Mouse (Mus musculus): Measurements from ENCODE around the gene Pex1. TPM values are rescaled to one million over a fixed set of nuclear protein-coding genes. Genes with fewer than 3 reads are reported as not detected.

Gene Pex1
- polyA plus RNA-seq (2014; fragmentation: Nextera tagmentation; extraction: Ambion mirVana) = 9.9 and 12.0 TPM in 2 replicates

- Histone ChIP-seq H3K9me3 (ENCODE audit: control insufficient read depth, low read length) (no peaks in the 10 kb centered on the region), H3K9ac (ENCODE audit: low read length) (peak within 1 kb of the TSS; percentile 84), H3K36me3 (ENCODE audit: control insufficient read depth, insufficient read depth, low read length) (peaks cover 7% of the 10 kb centered on the region), H3K4me2 (ENCODE audit: low read length) (peak within 1 kb of the TSS; percentile 98), H3K4me3 (ENCODE audit: control insufficient read depth in 1 of 2, insufficient read depth in 1 of 2, low read depth in 1 of 2, low read length in 2 of 2) (peak within 1 kb of the TSS; percentile 91 to 98), H3K4me1 (ENCODE audit: control insufficient read depth in 2 of 2, insufficient read depth in 2 of 2, low read length in 2 of 2) (peaks cover 3 to 18% of the 10 kb centered on the region in 2 experiments; a peak in 3 of 4 replicates), H3K27me3 (ENCODE audit: control insufficient read depth, insufficient read depth, low read length) (no peaks in the 10 kb centered on the region), H3K27ac (replicated peaks in 1 of 2; ENCODE audit: control insufficient read depth in 1 of 2, insufficient read depth in 1 of 2, low read depth in 2 of 2, low read length in 2 of 2) (peak within 1 kb of the TSS; percentile 73 to 78)
- ATAC-seq (ENCODE audit: insufficient number of reproducible peaks, insufficient read depth, low FRiP score, low read depth) = peak; percentile 98
- under 1% methylated on average over 50 of the region's 50 CpGs for WGBS
Measured at GRCm38 (mm10) chr5:3595693-3596398, at the start of gene Pex1. Gene Pex1, plus strand, starts transcription at chr5:3596066.

- 81% methylated on average over 1 of the region's 1 CpGs for WGBS
- H3K9me3 ChIP-seq (ENCODE audit: control insufficient read depth, low read length) = no peaks in the 10 kb centered on the region
- H3K4me1 ChIP-seq (ENCODE audit: control insufficient read depth in 2 of 2, insufficient read depth in 2 of 2, low read length in 2 of 2) = peaks cover 2 to 14% of the 10 kb centered on the region in 2 experiments; a peak in 3 of 4 replicates
- no peak for ATAC-seq (ENCODE audit: insufficient number of reproducible peaks, insufficient read depth, low FRiP score, low read depth)
- peaks cover 14% of the 10 kb centered on the region; the same call in 1 of the 2 replicates for H3K36me3 ChIP-seq (ENCODE audit: control insufficient read depth, insufficient read depth, low read length)
- no peak overlapping the region for H3K4me2 ChIP-seq (ENCODE audit: low read length)
- H3K4me3 ChIP-seq (ENCODE audit: control insufficient read depth in 1 of 2, insufficient read depth in 1 of 2, low read depth in 1 of 2, low read length in 2 of 2) = no peak overlapping the region
- H3K27me3 ChIP-seq (ENCODE audit: control insufficient read depth, insufficient read depth, low read length) = no peaks in the 10 kb centered on the region
- no peak overlapping the region for H3K9ac ChIP-seq (ENCODE audit: low read length)
- no peak overlapping the region for H3K27ac ChIP-seq (replicated peaks in 1 of 2; ENCODE audit: control insufficient read depth in 1 of 2, insufficient read depth in 1 of 2, low read depth in 2 of 2, low read length in 2 of 2)
Measured at GRCm38 (mm10) chr5:3546226-3546625, 49.6 kb upstream of the Pex1 start.

- H3K9me3 ChIP-seq (ENCODE audit: control insufficient read depth, low read length) = no peaks in the 10 kb centered on the region
- H3K27me3 ChIP-seq (ENCODE audit: control insufficient read depth, insufficient read depth, low read length) = no peaks in the 10 kb centered on the region
- peaks cover 30% of the 10 kb centered on the region for H3K36me3 ChIP-seq (ENCODE audit: control insufficient read depth, insufficient read depth, low read length)
- H3K9ac ChIP-seq (ENCODE audit: low read length) = no peak overlapping the region
- no peak overlapping the region for H3K4me2 ChIP-seq (ENCODE audit: low read length)
- no peak overlapping the region for H3K27ac ChIP-seq (replicated peaks in 1 of 2; ENCODE audit: control insufficient read depth in 1 of 2, insufficient read depth in 1 of 2, low read depth in 2 of 2, low read length in 2 of 2)
- 89% methylated on average over 1 of the region's 1 CpGs for WGBS
- no peak overlapping the region for H3K4me3 ChIP-seq (ENCODE audit: control insufficient read depth in 1 of 2, insufficient read depth in 1 of 2, low read depth in 1 of 2, low read length in 2 of 2)
- no peak for ATAC-seq (ENCODE audit: insufficient number of reproducible peaks, insufficient read depth, low FRiP score, low read depth)
- H3K4me1 ChIP-seq (ENCODE audit: control insufficient read depth in 2 of 2, insufficient read depth in 2 of 2, low read length in 2 of 2) = no peaks in the 10 kb centered on the region
Measured at GRCm38 (mm10) chr5:3551481-3551880, 44.4 kb upstream of the Pex1 start.

- no peak overlapping the region for H3K9ac ChIP-seq (ENCODE audit: low read length)
- no peak overlapping the region for H3K27ac ChIP-seq (replicated peaks in 1 of 2; ENCODE audit: control insufficient read depth in 1 of 2, insufficient read depth in 1 of 2, low read depth in 2 of 2, low read length in 2 of 2)
- H3K27me3 ChIP-seq (ENCODE audit: control insufficient read depth, insufficient read depth, low read length) = no peaks in the 10 kb centered on the region
- no peaks in the 10 kb centered on the region for H3K4me1 ChIP-seq (ENCODE audit: control insufficient read depth in 2 of 2, insufficient read depth in 2 of 2, low read length in 2 of 2)
- 90% methylated on average over 2 of the region's 2 CpGs for WGBS
- H3K36me3 ChIP-seq (ENCODE audit: control insufficient read depth, insufficient read depth, low read length) = peaks cover 46% of the 10 kb centered on the region
- no peak overlapping the region for H3K4me3 ChIP-seq (ENCODE audit: control insufficient read depth in 1 of 2, insufficient read depth in 1 of 2, low read depth in 1 of 2, low read length in 2 of 2)
- no peaks in the 10 kb centered on the region for H3K9me3 ChIP-seq (ENCODE audit: control insufficient read depth, low read length)
- no peak for ATAC-seq (ENCODE audit: insufficient number of reproducible peaks, insufficient read depth, low FRiP score, low read depth)
- no peak overlapping the region for H3K4me2 ChIP-seq (ENCODE audit: low read length)
Measured at GRCm38 (mm10) chr5:3554198-3554597, 41.7 kb upstream of the Pex1 start.

GRCm38 (mm10) chr5:3571266-3571665, 24.6 kb upstream of the Pex1 start, which contains the start of gene 1700109H08Rik:
Gene 1700109H08Rik, plus strand, starts transcription at chr5:3571566.
- H3K27me3 ChIP-seq (ENCODE audit: control insufficient read depth, insufficient read depth, low read length) = no peaks in the 10 kb centered on the region
- H3K9ac ChIP-seq (ENCODE audit: low read length) = no peak within 1 kb of the TSS
- no peak for ATAC-seq (ENCODE audit: insufficient number of reproducible peaks, insufficient read depth, low FRiP score, low read depth)
- 0 out of 2 replicates have a peak, but pooled peaks cover 6% of the 10 kb centered on the region for H3K9me3 ChIP-seq (ENCODE audit: control insufficient read depth, low read length)
- H3K4me2 ChIP-seq (ENCODE audit: low read length) = no peak within 1 kb of the TSS
- no peak within 1 kb of the TSS for H3K27ac ChIP-seq (replicated peaks in 1 of 2; ENCODE audit: control insufficient read depth in 1 of 2, insufficient read depth in 1 of 2, low read depth in 2 of 2, low read length in 2 of 2)
- peaks cover 99% of the 10 kb centered on the region for H3K36me3 ChIP-seq (ENCODE audit: control insufficient read depth, insufficient read depth, low read length)
- 97% methylated on average over 4 of the region's 4 CpGs for WGBS
- no peak within 1 kb of the TSS for H3K4me3 ChIP-seq (ENCODE audit: control insufficient read depth in 1 of 2, insufficient read depth in 1 of 2, low read depth in 1 of 2, low read length in 2 of 2)
- H3K4me1 ChIP-seq (ENCODE audit: control insufficient read depth in 2 of 2, insufficient read depth in 2 of 2, low read length in 2 of 2) = no peaks in the 10 kb centered on the region

- Histone ChIP-seq H3K36me3 (ENCODE audit: control insufficient read depth, insufficient read depth, low read length) (peaks cover 100% of the 10 kb centered on the region), H3K27ac (replicated peaks in 1 of 2; ENCODE audit: control insufficient read depth in 1 of 2, insufficient read depth in 1 of 2, low read depth in 2 of 2, low read length in 2 of 2) (no peak overlapping the region), H3K9ac (ENCODE audit: low read length) (no peak overlapping the region), H3K4me3 (ENCODE audit: control insufficient read depth in 1 of 2, insufficient read depth in 1 of 2, low read depth in 1 of 2, low read length in 2 of 2) (no peak overlapping the region), H3K4me1 (ENCODE audit: control insufficient read depth in 2 of 2, insufficient read depth in 2 of 2, low read length in 2 of 2) (no peaks in the 10 kb centered on the region), H3K9me3 (ENCODE audit: control insufficient read depth, low read length) (0 out of 2 replicates have a peak, but pooled peaks cover 6% of the 10 kb centered on the region), H3K4me2 (ENCODE audit: low read length) (no peak overlapping the region), H3K27me3 (ENCODE audit: control insufficient read depth, insufficient read depth, low read length) (no peaks in the 10 kb centered on the region)
- WGBS = 95% methylated on average over 2 of the region's 2 CpGs
- ATAC-seq (ENCODE audit: insufficient number of reproducible peaks, insufficient read depth, low FRiP score, low read depth) = no peak
Measured at GRCm38 (mm10) chr5:3574825-3575224, 21.0 kb upstream of the Pex1 start.

GRCm38 (mm10) chr5:3577939-3578338, 17.9 kb upstream of the Pex1 start:
- Histone ChIP-seq H3K27me3 (ENCODE audit: control insufficient read depth, insufficient read depth, low read length) (no peaks in the 10 kb centered on the region), H3K9me3 (ENCODE audit: control insufficient read depth, low read length) (0 out of 2 replicates have a peak, but pooled peaks cover 6% of the 10 kb centered on the region), H3K36me3 (ENCODE audit: control insufficient read depth, insufficient read depth, low read length) (peaks cover 100% of the 10 kb centered on the region), H3K4me1 (ENCODE audit: control insufficient read depth in 2 of 2, insufficient read depth in 2 of 2, low read length in 2 of 2) (no peaks in the 10 kb centered on the region), H3K9ac (ENCODE audit: low read length) (no peak overlapping the region), H3K4me3 (ENCODE audit: control insufficient read depth in 1 of 2, insufficient read depth in 1 of 2, low read depth in 1 of 2, low read length in 2 of 2) (no peak overlapping the region), H3K4me2 (ENCODE audit: low read length) (no peak overlapping the region), H3K27ac (replicated peaks in 1 of 2; ENCODE audit: control insufficient read depth in 1 of 2, insufficient read depth in 1 of 2, low read depth in 2 of 2, low read length in 2 of 2) (no peak overlapping the region)
- WGBS = 94% methylated on average over 2 of the region's 2 CpGs
- no peak for ATAC-seq (ENCODE audit: insufficient number of reproducible peaks, insufficient read depth, low FRiP score, low read depth)

Data from heart, embryonic 14.5 days (tissue).